Mouse (Mus musculus): Measurements from ENCODE around the gene BC048507. TPM values are rescaled to one million over a fixed set of nuclear protein-coding genes. Genes with fewer than 3 reads are reported as not detected.
"Not testable (repeated sequence)": the region's sequence is repeated elsewhere in the genome, so short reads cannot be mapped to it uniquely, and the experiment has no call there.

Gene BC048507
- not detected in 2 replicates for polyA plus RNA-seq (2016; fragmentation: Nextera tagmentation; extraction: Ambion mirVana)

- Histone ChIP-seq H3K4me3 (no peak within 1 kb of the TSS), H3K9ac (no peak within 1 kb of the TSS), H3K4me1 (no peaks in the 10 kb centered on the region), H3K27ac (no peak within 1 kb of the TSS), H3K9me3 (no peaks in the 10 kb centered on the region), H3K4me2 (replicated peaks) (no peak within 1 kb of the TSS), H3K36me3 (no peaks in the 10 kb centered on the region), H3K27me3 (no peaks in the 10 kb centered on the region)
- WGBS, result 81% methylated on average over 11 of the region's 11 CpGs
- ATAC-seq (ENCODE audit: insufficient number of reproducible peaks, insufficient read depth, low FRiP score, low TSS enrichment), result no peak
Observed at GRCm38 (mm10) chr13:67863026-67863425, at the start of gene BC048507. Gene BC048507 (plus strand): TSS chr13:67863326.

DNA sequence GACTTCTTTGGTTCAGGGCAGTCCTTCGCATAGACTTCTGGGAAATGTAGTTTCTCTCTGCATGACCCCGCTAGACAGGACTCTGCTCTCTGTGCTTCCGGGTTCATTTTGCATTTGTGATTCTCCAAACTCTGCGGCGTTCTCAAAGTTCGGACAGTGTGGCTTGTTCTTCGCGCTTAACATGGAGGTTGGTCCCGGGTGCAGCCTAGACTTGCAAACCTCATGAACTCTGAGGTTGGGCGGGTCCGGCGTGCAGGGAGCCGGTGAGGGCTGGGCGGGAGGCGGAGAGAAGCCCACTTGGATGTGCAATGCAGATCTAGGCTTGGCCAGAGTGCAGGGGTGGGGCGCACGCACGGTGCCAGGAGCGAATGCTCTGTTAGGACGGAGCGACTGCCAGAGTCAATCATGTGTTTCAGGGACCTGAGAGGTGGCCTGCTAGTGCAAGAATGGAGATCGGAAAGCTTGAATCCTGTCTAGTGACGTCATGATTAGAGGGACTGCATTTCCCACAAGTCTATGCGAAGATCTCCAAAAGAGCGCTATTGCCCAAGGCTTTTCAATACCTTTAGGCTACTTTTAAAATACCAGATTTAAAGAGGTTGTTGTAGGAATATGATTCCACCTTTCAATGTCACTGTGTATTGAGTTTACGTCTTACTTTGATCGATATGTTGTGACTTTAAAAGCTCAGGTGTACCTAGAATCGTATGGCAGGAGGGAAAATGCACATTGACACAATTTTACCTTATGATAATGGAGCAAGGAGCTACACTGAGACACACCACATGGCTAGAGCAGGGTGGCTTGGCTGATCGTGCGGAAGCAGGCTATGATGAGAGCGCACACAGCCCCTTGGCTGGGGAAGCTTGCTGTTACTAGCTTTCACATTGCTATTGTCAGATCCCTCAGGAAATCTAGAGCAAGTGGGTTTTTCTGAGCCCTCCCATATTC is 49.1 kb upstream of the BC048507 start, which contains the start of gene Zfp273:
Zfp273 (plus strand) TSS at position 31 of the 951 bp plus-strand sequence.
- Histone ChIP-seq H3K27me3 (no peaks in the 10 kb centered on the region), H3K4me1 (no peaks in the 10 kb centered on the region), H3K9me3 (0 out of 2 replicates have a peak, but pooled peaks cover 3% of the 10 kb centered on the region), H3K27ac (peak within 1 kb of the TSS; percentile 84), H3K4me2 (replicated peaks) (peak within 1 kb of the TSS; percentile 57), H3K36me3 (0 out of 2 replicates have a peak, but pooled peaks cover 6% of the 10 kb centered on the region), H3K9ac (peak within 1 kb of the TSS; percentile 60), H3K4me3 (peak within 1 kb of the TSS; percentile 76)
- peak; percentile 92 for ATAC-seq (ENCODE audit: insufficient number of reproducible peaks, insufficient read depth, low FRiP score, low TSS enrichment)
- 4% methylated on average over 31 of the region's 31 CpGs for WGBS

GRCm38 (mm10) chr13:67818636-67819035 is 44.5 kb upstream of the BC048507 start:
- Histone ChIP-seq H3K36me3 (0 out of 2 replicates have a peak, but pooled peaks cover 18% of the 10 kb centered on the region), H3K9me3 (peaks cover 11% of the 10 kb centered on the region; the same call in 1 of the 2 replicates), H3K9ac (no peak overlapping the region), H3K4me2 (replicated peaks) (no peak overlapping the region), H3K27me3 (no peaks in the 10 kb centered on the region), H3K4me1 (no peaks in the 10 kb centered on the region), H3K4me3 (no peak overlapping the region), H3K27ac (no peak overlapping the region)
- WGBS, result 90% methylated on average over 1 of the region's 1 CpGs
- no peak for ATAC-seq (ENCODE audit: insufficient number of reproducible peaks, insufficient read depth, low FRiP score, low TSS enrichment)

DNA sequence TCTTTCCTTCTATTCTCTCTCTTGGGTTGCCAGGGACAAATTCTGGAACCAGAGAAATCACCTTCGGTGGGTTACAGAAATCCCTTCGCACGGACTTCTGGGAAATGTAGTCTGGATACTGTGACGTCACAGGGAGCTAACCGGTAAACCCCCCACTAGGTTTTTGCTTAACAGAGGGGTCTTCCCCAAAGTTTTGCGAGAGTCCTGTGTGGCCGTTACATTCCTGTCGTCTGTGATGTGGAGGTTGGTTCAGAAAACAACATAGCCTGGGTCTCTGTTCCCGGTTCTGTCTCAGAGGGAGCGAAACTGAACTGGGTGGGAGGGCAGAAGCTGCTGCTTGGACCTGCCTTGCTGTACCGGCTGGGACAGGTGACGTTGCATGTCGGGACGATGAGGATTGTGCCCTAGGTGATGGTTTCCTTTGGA is 32.2 kb upstream of the BC048507 start, which contains the start of gene Gm10037:
Gm10037 (plus strand) TSS at position 196 of the 426 bp plus-strand sequence.
- H3K4me3 ChIP-seq, result peak within 1 kb of the TSS; percentile 49
- H3K27me3 ChIP-seq, result no peaks in the 10 kb centered on the region
- H3K9me3 ChIP-seq, result peaks cover 5% of the 10 kb centered on the region; the same call in 1 of the 2 replicates
- peak; percentile 79; the same call in 1 of the 2 replicates for ATAC-seq (ENCODE audit: insufficient number of reproducible peaks, insufficient read depth, low FRiP score, low TSS enrichment)
- peaks cover 11% of the 10 kb centered on the region for H3K36me3 ChIP-seq
- H3K4me1 ChIP-seq, result no peaks in the 10 kb centered on the region
- no peak within 1 kb of the TSS for H3K27ac ChIP-seq
- peak within 1 kb of the TSS; percentile 49 for H3K9ac ChIP-seq
- H3K4me2 ChIP-seq (replicated peaks), result peak within 1 kb of the TSS; percentile 51
- 2% methylated on average over 14 of the region's 14 CpGs for WGBS

DNA sequence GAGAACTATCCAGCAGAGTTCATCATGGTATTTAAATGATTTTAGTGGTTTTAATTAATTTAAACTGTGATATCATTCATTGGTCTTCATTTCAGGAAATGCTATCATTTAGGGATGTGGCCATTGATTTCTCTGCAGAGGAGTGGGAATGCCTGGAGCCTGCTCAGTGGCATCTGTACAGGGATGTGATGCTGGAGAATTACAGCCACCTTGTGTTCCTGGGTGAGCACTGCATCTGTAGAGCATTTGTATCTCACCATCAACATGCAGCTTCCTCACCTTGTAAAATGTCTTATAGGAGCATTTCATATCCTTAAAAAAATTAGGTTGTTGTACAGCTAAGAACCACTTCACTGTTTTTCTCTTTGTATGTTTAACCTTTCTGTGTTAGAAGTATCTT is 30.0 kb upstream of the BC048507 start:
- not testable (repeated sequence) for H3K9me3 ChIP-seq

DNA sequence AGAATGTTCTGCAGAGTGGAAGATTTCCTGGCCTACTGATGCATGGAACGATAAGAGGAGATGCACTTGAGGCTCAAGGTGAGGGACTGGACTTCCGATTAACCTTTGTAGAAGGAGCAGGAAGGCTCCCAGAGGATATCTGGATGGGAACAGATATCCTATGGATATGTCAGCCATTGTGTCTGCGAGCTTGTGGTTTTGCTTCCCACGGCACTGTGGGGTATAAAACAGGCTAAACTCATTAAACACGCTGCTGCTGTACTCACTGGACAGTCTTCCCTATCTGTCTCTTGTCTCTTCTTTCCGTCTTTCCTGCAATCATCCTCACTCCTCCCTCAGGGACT is 19.4 kb upstream of the BC048507 start:
- Histone ChIP-seq H3K4me1 (peaks cover 5% of the 10 kb centered on the region; the same call in 1 of the 2 replicates), H3K27me3 (no peaks in the 10 kb centered on the region), H3K9me3 (no peaks in the 10 kb centered on the region), H3K4me2 (replicated peaks) (peak overlapping the region; percentile 59), H3K36me3 (no peaks in the 10 kb centered on the region), H3K4me3 (peak overlapping the region; percentile 43; the same call in 1 of the 2 replicates), H3K27ac (no peak overlapping the region), H3K9ac (peak overlapping the region; percentile 44; the same call in 1 of the 2 replicates)
- ATAC-seq (ENCODE audit: insufficient number of reproducible peaks, insufficient read depth, low FRiP score, low TSS enrichment), result no peak
- WGBS, result 41% methylated on average over 6 of the region's 6 CpGs

More for the DNA sequence above, 30.0 kb upstream of the BC048507 start:
- not testable (repeated sequence) for H3K27me3 ChIP-seq; H3K4me1 ChIP-seq; H3K9ac ChIP-seq; H3K4me3 ChIP-seq; H3K27ac ChIP-seq; H3K4me2 ChIP-seq (replicated peaks); ATAC-seq (ENCODE audit: insufficient number of reproducible peaks, insufficient read depth, low FRiP score, low TSS enrichment); H3K36me3 ChIP-seq

DNA sequence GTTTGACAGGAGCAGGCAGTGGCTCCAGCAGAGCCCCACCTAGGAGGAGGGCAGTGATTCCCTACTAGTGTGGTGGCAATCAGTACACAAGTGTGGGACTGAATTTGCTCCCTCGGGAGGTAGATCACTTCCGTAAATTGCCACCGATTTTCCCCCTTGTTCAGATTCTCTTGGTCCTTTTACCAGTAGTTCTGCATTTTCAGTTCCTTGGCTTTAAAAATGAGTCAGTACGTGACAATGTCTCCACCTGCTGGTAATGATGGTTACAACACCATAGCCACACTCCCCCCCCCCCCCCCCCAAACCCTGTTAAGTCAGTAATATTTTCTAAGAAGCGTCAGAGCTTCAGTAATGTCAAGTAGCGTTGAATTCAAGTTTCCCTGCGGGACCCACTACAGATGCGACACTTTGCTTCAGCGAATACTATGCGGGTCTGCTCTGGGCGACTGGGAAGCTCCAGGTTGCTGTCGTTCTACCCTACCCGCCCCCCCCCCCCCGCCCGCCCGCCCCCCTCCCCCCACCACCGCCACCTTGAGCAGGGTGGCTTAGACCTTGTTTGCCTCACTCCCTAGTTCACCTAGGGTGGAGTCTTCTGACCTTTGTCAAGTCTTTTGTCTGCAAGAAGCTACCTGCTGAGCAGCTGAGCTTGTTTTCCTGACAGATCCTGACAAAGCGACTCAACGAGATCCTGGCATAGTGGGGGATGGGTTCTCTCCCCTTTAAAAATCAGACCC is 18.8 kb upstream of the BC048507 start:
- Histone ChIP-seq H3K27me3 (no peaks in the 10 kb centered on the region), H3K27ac (no peak overlapping the region), H3K4me1 (peaks cover 5% of the 10 kb centered on the region; the same call in 1 of the 2 replicates), H3K4me2 (replicated peaks) (peak overlapping the region; percentile 59), H3K36me3 (no peaks in the 10 kb centered on the region), H3K4me3 (peak overlapping the region; percentile 43), H3K9ac (peak overlapping the region; percentile 44), H3K9me3 (no peaks in the 10 kb centered on the region)
- WGBS, result under 1% methylated on average over 13 of the region's 19 CpGs
- peak; percentile 79 for ATAC-seq (ENCODE audit: insufficient number of reproducible peaks, insufficient read depth, low FRiP score, low TSS enrichment)

DNA sequence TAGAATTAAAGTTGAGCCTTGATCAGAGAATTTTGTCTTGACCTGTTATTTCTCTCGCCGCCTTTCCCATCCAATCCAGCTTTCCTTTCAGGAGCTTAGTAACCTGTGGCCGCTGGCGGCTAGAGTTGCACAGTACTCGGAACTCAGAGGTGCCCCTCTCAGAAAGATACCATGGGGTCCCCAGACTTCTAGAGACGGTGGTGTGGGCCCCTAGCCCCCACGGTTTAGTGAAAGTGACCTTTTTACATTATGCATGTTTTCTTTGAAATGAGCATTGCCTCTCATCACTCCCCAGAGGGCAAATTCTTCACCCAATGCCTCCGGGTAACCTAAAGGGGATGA is 18.3 kb upstream of the BC048507 start:
- Histone ChIP-seq H3K36me3 (no peaks in the 10 kb centered on the region), H3K27me3 (no peaks in the 10 kb centered on the region), H3K4me1 (peaks cover 5% of the 10 kb centered on the region; the same call in 1 of the 2 replicates), H3K4me2 (replicated peaks) (peak overlapping the region; percentile 59), H3K27ac (no peak overlapping the region), H3K9me3 (no peaks in the 10 kb centered on the region), H3K9ac (peak overlapping the region; percentile 38), H3K4me3 (peak overlapping the region; percentile 43)
- 0 out of 2 replicates have a peak, but pooled peaks have one; percentile 15 for ATAC-seq (ENCODE audit: insufficient number of reproducible peaks, insufficient read depth, low FRiP score, low TSS enrichment)
- whole genome bisulfite sequencing, result 17% methylated on average over 8 of the region's 8 CpGs

DNA sequence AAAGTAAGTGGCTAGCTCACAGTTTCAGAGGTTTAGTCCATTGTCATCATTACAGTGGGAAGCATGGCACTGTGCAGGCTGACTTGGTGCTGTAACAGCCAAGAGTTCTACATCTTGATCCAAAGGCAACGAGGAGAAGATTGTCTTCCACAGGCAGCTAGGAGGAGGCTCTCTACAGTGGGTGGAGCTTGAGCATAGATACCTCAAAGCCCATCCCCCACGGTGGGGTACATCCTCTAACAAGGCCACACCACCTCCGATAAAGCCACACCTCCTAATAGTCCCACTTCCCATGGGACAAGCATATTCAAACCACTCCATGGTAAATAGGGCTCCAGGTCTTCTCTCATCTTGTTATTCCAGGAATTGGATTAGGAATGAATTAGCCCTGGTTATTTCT is 12.8 kb upstream of the BC048507 start:
- no peak overlapping the region for H3K4me3 ChIP-seq
- 84% methylated on average over 3 of the region's 3 CpGs for WGBS
- H3K27ac ChIP-seq, result no peak overlapping the region

DNA sequence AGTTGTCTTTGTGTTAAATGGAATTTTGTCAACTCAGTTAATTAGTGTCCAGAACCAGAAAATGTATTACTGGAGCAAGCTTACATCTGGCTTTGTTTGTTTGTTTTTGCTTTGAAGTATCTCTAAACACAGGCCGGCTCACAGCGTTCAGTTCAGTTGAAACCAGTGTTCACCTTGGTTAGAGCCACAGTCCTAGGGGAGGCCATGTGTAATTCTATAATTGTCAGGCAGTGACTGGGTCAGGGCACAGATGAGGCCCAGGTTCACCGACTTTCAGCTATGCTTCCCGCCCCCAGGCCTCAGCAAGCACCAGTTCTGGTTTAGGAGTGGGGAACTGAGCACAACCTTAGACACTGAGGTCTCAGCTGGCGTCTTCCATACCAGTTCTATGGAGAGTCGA is 10.0 kb upstream of the BC048507 start:
- no peak for ATAC-seq (ENCODE audit: insufficient number of reproducible peaks, insufficient read depth, low FRiP score, low TSS enrichment)

More for the DNA sequence above, 12.8 kb upstream of the BC048507 start:
- Histone ChIP-seq H3K27me3 (no peaks in the 10 kb centered on the region), H3K36me3 (no peaks in the 10 kb centered on the region), H3K4me1 (no peaks in the 10 kb centered on the region), H3K9me3 (no peaks in the 10 kb centered on the region), H3K9ac (no peak overlapping the region), H3K4me2 (replicated peaks) (no peak overlapping the region)
- ATAC-seq (ENCODE audit: insufficient number of reproducible peaks, insufficient read depth, low FRiP score, low TSS enrichment), result no peak

DNA sequence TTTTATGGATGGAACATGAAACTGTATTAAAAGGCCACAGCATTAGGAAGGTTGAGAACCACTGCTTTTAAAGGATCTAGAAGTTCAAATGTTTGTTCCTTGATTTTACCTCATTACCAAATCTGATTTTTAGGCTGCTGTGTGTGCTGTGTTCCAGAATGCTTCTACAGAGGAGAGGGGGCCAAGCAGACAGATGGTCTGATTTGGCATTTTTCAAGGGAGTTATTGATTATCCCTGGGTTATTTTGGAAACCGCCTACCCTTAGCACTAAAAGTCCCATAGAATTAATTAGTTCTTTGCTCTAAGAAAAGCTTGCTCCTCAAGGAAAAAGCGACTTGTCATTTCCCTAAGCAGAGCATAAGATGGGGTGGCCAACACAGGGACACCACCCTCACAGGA is 9.1 kb upstream of the BC048507 start:
- Histone ChIP-seq H3K4me1 (no peaks in the 10 kb centered on the region), H3K36me3 (no peaks in the 10 kb centered on the region), H3K4me2 (replicated peaks) (no peak overlapping the region), H3K27me3 (no peaks in the 10 kb centered on the region), H3K9ac (no peak overlapping the region), H3K9me3 (no peaks in the 10 kb centered on the region), H3K27ac (no peak overlapping the region), H3K4me3 (no peak overlapping the region)
- 82% methylated on average over 2 of the region's 2 CpGs for WGBS
- no peak for ATAC-seq (ENCODE audit: insufficient number of reproducible peaks, insufficient read depth, low FRiP score, low TSS enrichment)

More for the DNA sequence above, 10.0 kb upstream of the BC048507 start:
- Histone ChIP-seq H3K4me2 (replicated peaks) (no peak overlapping the region), H3K4me3 (no peak overlapping the region), H3K27ac (no peak overlapping the region), H3K36me3 (no peaks in the 10 kb centered on the region), H3K9ac (no peak overlapping the region), H3K4me1 (no peaks in the 10 kb centered on the region), H3K27me3 (no peaks in the 10 kb centered on the region), H3K9me3 (no peaks in the 10 kb centered on the region)
- WGBS, result 67% methylated on average over 6 of the region's 6 CpGs

Data from embryonic facial prominence, embryonic 12.5 days (tissue).